Mouse (Mus musculus) gastrocnemius, postnatal 10 days (tissue): ENCODE measurements at regions not wholly inside any gene's neighbourhood (a gene's known extent, or its start where the extent isn't known, plus 50 kb on each side); places are given as distances from the start of the nearest gene placed in this dataset.

ENCODE experiments used
- DNase-seq: peaks from one replicate; pipeline ENCODE4 v3.0.0; 2021; ENCODE audit warnings: mixed read lengths

GRCm38 (mm10) chr2:116942321-116942791, 63.9 kb downstream of the Tmco5 start:
- no peak for DNase-seq

GRCm38 (mm10) chr2:116948538-116948937, 70.0 kb downstream of the Tmco5 start:
- DNase-seq = no peak

- DNase-seq = no peak
These were observed 71.2 kb downstream of the Tmco5 start for GRCm38 (mm10) chr2:116949741-116950140.

- DNase-seq = no peak
These were observed 71.7 kb downstream of the Tmco5 start for GRCm38 (mm10) chr2:116950154-116950553.

- DNase-seq = no peak
These were observed 73.0 kb downstream of the Tmco5 start for GRCm38 (mm10) chr2:116951481-116951880.

- no peak for DNase-seq
These were observed 75.8 kb downstream of the Tmco5 start for GRCm38 (mm10) chr2:116954280-116954679.

- no peak for DNase-seq
These were observed 76.4 kb downstream of the Tmco5 start for GRCm38 (mm10) chr2:116954896-116955295.

GRCm38 (mm10) chr2:116963116-116963873, 84.8 kb downstream of the Tmco5 start:
- no peak for DNase-seq

GRCm38 (mm10) chr2:116966266-116966665, 87.8 kb downstream of the Tmco5 start:
- no peak for DNase-seq

- no peak for DNase-seq
These were observed 93.4 kb downstream of the Tmco5 start for GRCm38 (mm10) chr2:116971666-116972613.

GRCm38 (mm10) chr2:116972614-116972985, 94.1 kb downstream of the Tmco5 start:
- DNase-seq = no peak

- no peak for DNase-seq
These were observed 95.0 kb downstream of the Tmco5 start for GRCm38 (mm10) chr2:116973441-116973840.

GRCm38 (mm10) chr2:116974152-116974551, 95.7 kb downstream of the Tmco5 start:
- DNase-seq = no peak

- DNase-seq = no peak
These were observed 96.1 kb downstream of the Tmco5 start for GRCm38 (mm10) chr2:116974569-116975060.

- peak; percentile 38 for DNase-seq
These were observed 96.7 kb downstream of the Tmco5 start for GRCm38 (mm10) chr2:116975091-116975600.

- DNase-seq = peak; percentile 76
These were observed 97.3 kb downstream of the Tmco5 start for GRCm38 (mm10) chr2:116975601-116976431.

GRCm38 (mm10) chr2:116976432-116976750, 97.9 kb downstream of the Tmco5 start:
- peak; percentile 22 for DNase-seq

- no peak for DNase-seq
These were observed 98.5 kb downstream of the Tmco5 start for GRCm38 (mm10) chr2:116976951-116977503.

GRCm38 (mm10) chr2:116977771-116978600, 99.5 kb downstream of the Tmco5 start:
- no peak for DNase-seq

- DNase-seq = no peak
These were observed 100.3 kb downstream of the Tmco5 start for GRCm38 (mm10) chr2:116978809-116979208.
